Mouse (Mus musculus): Measurements from ENCODE around the gene Fzd5. TPM values are rescaled to one million over a fixed set of nuclear protein-coding genes. Genes with fewer than 3 reads are reported as not detected.

The Fzd5 gene
- total RNA-seq (2017), result 4.8 to 20.0 TPM (median 6.9 TPM) in 3 replicates

DNA sequence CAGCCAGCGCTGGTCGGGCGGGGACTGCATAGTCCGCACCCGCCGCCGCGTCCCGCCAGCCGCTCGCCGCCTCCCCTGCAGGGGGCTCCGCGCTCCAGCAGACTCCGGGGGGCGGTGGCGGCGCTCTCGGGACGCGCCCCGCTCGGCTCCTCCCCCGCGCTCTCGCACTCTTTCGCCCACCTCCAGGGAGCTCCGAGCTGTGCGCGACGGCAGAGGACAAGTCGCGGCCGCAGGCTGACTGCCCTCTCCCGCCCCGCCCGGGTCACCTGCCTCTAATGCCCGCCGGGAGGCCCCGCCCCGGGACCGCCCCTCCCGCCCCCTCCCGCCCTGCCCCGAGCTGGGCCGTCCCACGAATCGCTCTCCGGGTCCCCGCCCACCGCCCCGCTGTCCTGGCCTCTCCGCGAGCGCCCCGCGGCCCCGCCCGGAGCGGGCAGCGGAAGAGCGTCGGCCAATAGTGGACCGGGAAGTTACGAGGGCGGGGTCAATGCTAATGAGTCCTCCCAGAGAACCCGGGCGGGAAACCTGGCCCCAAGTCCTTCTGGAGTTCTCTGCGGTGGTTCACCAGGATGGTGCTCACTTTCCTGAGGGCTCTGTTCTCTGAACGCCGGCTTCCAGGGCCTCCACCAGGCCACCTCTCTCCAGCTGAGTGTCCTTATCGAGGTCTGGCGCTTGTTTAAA, at the start of gene Fzd5:
Gene Fzd5 (minus strand): TSS at position 250 of the 678 bp plus-strand sequence.
- ATAC-seq (replicated peaks; ENCODE audit: insufficient number of reproducible peaks, low FRiP score, low TSS enrichment, poor library complexity, severe bottlenecking), result peak; percentile 60

DNA sequence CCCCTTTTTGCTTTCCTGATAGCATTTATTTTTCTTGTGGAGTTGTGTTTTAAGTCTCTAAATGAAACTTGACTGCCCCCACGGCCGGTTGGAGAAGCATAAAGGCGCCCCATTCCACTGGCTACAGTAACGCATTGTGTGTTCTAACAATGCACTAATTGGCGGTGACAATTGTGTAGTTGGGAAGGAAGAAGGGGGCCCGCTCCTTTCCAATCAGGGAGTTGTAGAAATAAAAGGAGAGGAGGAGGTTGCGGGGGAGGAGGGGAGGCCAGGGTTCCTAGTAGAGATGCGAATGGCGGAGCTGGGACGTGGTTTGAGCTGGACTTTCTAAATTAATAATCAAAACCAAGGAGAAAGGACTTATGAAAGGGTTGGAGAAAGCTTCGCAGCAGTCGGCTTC, 42.3 kb upstream of the Fzd5 start:
- no peak for ATAC-seq (replicated peaks; ENCODE audit: insufficient number of reproducible peaks, low FRiP score, low TSS enrichment, poor library complexity, severe bottlenecking)

DNA sequence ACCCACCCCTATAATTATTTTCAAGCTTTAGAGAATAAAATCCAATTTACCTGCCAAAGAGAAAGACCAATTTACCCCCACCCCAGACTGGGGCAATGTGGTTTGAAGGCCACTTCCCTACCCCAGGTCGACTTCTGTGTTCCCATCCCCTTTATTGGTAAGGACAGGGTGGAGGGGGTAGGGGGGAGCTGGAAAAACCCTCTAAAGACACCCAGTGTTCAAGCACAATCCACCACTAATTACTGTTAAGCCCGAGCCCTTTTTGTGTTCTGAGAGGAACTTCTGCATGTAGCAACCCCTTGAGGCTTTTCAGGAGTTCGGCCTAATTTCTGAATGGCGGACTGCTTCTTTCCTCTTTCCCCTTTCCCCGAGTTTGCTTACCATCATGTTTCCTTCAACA, 41.9 kb upstream of the Fzd5 start:
- no peak for ATAC-seq (replicated peaks; ENCODE audit: insufficient number of reproducible peaks, low FRiP score, low TSS enrichment, poor library complexity, severe bottlenecking)

DNA sequence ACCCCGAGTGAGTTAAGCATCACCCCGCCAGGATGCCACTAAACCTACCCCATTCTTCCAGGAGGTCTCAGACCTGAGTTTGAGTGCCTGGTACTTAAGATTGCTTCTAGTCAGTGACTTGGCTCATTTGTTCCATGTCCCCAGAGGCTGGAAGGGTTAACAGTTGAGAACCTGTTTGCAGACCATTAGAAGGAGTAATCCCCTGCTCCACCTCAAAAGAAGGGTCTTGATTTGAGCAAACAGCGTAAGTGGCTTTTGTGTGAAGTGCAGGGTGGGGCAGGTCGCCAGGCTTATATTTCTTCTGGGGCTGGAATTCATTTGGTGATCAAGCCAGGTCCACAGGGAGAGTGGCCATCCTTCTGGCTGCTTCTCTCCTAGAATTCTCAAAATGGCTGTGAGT, 35.8 kb upstream of the Fzd5 start:
- ATAC-seq (replicated peaks; ENCODE audit: insufficient number of reproducible peaks, low FRiP score, low TSS enrichment, poor library complexity, severe bottlenecking), result no peak

DNA sequence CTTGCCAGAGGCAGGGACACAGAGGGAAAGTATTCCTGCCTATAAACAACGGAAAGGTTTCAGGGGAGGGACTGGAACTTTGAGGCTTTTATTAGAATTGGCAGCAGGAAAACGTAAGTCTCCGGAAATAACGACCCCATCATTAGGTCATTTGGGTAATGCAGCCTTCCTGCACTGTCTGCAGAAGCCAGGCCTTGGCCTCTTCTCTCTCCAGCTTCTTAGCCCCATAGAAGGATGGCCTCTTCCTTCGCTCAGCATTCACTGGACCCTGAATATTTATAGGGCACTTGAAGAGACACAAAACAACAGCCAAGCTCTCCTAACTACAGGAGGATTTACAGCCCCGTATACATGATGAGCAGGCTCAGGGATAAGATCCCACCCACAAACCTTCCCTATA, 32.6 kb upstream of the Fzd5 start:
- ATAC-seq (replicated peaks; ENCODE audit: insufficient number of reproducible peaks, low FRiP score, low TSS enrichment, poor library complexity, severe bottlenecking), result no peak

DNA sequence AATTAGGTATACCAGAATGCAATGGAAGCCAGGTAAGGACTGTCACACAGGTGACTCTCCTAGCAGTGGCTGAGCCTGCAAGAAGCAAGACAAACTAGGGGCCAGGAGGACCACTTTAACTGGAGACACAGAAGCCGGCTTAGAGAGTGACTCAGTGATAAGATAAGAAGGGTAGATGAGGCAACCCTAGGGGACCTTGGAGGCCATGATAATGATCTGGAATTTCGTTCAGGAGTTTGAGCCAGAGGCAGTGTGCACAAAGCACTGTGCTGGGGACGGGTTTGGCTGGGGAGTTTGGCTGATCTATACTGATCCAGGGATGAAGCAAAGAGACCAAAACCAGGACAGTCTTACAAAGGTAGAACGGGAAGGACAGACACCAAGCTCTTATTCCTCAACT, 24.1 kb upstream of the Fzd5 start:
- no peak for ATAC-seq (replicated peaks; ENCODE audit: insufficient number of reproducible peaks, low FRiP score, low TSS enrichment, poor library complexity, severe bottlenecking)

DNA sequence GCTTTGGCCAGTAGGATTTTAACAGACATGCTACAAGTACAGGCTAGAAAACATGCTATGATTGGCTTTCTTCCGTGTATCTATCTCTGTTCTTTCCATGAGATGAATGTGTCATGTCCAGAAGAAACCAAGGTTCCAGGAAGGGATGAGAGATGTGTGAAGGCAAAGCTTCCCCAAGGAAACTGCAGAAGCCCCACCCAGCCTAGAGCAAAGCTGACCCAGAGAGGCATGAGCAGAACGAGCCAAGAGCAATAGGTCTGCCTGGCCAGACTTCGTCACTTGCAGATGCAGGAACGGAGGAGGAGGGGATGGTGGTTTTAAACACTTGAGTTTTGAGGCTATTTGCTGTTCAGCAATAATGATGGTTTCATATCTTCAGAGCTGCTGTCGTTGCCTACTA, 20.2 kb upstream of the Fzd5 start:
- no peak for ATAC-seq (replicated peaks; ENCODE audit: insufficient number of reproducible peaks, low FRiP score, low TSS enrichment, poor library complexity, severe bottlenecking)

DNA sequence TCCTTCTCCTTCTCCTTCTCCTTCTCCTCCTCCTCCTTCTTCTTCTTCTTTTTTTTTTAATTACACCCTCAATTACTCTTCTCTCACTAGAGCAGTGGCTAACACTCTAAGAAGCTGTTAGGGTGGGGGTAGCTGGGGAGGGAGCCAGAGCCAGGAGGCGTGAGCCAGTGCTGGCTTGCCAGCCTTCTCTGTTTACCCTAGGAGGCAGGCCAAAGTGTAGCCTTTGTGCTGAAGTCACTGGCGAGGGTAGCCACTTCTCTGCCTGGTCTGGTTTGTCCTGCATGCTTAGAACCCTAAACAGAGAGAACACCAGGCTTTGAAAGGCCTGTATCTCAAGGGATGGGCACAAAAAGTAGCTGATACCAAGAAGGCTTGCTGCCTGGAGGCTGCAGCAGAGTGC, 19.7 kb upstream of the Fzd5 start:
- no peak for ATAC-seq (replicated peaks; ENCODE audit: insufficient number of reproducible peaks, low FRiP score, low TSS enrichment, poor library complexity, severe bottlenecking)

DNA sequence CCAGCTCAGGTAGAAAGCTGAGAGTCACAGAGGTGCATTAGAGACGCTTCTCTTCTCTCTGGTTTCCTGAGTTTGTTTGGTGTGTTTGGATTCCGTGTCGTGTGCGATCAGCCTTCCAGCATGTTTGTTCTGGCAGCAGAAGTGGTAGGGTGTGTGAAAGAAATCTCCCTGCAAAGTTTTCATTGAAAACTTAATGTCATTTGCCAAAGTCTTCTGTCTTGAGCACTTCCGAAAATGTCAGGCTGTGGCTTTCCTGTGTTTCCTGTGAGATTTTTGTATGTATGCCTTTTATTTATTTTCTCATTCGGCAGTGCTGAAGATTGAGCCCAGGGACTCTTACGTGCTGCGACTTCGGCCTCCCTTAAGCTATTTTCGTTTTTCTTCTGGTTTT, 19.1 kb upstream of the Fzd5 start:
- no peak for ATAC-seq (replicated peaks; ENCODE audit: insufficient number of reproducible peaks, low FRiP score, low TSS enrichment, poor library complexity, severe bottlenecking)

DNA sequence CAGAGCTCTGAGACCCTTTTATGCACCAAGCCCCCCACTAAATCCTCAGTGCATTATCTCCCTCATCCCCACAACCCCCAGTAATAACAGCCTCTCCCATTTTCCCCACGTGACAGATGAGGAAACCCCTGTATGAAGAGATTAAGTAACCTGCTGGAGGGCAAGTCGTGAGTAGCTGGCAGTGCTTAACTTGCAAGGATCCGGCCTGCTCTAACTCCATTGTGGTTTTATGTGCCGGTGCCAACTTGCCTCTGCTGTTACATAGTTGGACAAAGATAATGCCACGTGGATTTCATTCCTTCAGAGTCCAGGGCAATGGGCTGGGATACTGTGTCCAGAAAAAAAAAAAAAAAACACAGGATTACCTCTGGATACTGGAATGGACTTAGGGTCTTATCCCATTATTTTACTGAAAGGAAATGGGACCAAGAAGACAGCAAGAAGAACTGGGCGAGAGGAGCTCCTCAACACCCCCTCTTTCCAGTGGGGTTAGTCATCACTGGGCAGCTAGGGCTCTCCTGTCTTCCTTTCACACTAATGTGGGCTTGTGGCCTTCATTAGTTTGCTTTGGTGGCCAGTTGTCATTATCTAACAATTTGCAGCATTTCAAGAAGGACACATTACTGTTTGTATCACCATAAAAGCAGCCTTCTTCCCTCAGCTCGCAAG, 18.6 kb upstream of the Fzd5 start:
- ATAC-seq (replicated peaks; ENCODE audit: insufficient number of reproducible peaks, low FRiP score, low TSS enrichment, poor library complexity, severe bottlenecking), result no peak

DNA sequence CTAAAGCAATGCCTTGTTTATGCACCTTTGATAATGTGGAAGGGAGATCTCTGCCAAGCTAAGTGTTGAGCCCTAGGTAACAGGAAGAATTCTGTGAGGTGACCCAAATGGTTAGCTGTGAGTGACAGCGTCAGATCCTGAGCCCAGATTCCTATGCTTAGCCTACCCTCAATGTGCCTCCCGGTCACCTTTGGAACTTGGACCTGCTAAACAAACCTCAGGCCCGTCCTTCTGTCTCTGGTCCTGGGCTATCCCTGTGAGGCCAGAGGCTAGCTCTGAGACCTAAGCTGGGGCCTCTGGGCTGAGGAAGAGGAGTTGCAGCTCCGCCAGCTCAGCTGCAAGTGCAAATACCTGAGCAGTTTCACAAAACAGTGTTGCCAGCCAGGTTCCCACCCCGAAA, 17.1 kb upstream of the Fzd5 start:
- ATAC-seq (replicated peaks; ENCODE audit: insufficient number of reproducible peaks, low FRiP score, low TSS enrichment, poor library complexity, severe bottlenecking), result no peak

DNA sequence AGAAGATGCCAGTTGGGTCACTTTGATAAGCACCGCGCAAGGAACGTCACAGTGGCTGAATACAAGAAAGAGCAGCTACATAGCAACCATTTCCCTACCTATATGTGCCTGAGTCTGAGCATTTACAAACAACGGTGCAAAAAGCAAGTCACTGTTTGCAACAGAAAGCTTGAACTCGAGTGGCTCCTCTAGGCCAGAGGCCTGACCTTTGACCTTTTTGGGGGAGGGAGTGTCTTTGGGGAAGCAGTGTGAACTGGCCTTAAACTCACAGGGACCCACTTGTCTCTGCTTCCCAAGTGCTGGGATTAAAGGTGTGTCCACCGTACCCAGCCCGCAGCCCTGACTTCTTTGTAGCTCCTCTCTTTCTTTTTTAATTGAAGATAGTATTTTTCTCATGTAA, 16.1 kb upstream of the Fzd5 start:
- no peak for ATAC-seq (replicated peaks; ENCODE audit: insufficient number of reproducible peaks, low FRiP score, low TSS enrichment, poor library complexity, severe bottlenecking)

DNA sequence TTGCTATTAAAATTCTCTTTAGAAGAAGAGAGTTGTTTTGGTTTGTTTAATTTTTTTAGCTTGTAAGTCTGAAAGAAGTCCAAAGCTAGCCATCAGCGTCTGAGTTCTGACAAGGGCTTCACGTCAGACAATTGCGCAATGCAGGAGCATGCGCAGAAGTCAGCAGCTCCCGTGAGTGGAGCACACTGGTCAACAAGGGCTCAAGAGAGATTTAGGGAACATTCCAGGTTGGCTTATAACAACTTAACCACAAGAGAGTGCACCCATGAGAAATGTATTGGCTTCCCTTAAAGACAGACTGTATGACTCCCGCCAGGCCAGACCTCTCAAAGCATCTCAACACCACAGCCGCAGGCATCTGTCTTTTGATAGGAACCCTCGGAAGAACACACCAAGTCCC, 15.6 kb upstream of the Fzd5 start:
- 0 out of 2 replicates have a peak, but pooled peaks have one; percentile 33 for ATAC-seq (replicated peaks; ENCODE audit: insufficient number of reproducible peaks, low FRiP score, low TSS enrichment, poor library complexity, severe bottlenecking)

DNA sequence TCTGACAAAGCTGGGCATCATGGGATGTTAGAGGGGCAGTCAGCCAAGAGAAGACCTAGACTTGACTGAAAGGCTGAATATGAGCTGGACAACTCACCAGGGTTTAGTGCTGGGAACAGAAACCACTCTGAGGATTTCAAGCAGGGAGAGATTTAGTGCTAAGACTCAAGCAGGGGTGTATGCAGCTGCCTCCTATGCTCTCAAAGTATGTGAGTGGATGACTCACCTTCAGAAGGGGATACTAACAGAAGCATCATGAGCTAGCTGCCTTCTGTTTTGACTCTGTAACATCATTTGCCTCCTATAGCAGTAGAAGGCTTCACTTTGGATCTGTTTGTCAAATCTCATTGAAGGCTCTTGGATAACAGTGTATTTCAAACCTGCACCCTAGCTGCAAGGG, 7.1 kb upstream of the Fzd5 start:
- no peak for ATAC-seq (replicated peaks; ENCODE audit: insufficient number of reproducible peaks, low FRiP score, low TSS enrichment, poor library complexity, severe bottlenecking)

DNA sequence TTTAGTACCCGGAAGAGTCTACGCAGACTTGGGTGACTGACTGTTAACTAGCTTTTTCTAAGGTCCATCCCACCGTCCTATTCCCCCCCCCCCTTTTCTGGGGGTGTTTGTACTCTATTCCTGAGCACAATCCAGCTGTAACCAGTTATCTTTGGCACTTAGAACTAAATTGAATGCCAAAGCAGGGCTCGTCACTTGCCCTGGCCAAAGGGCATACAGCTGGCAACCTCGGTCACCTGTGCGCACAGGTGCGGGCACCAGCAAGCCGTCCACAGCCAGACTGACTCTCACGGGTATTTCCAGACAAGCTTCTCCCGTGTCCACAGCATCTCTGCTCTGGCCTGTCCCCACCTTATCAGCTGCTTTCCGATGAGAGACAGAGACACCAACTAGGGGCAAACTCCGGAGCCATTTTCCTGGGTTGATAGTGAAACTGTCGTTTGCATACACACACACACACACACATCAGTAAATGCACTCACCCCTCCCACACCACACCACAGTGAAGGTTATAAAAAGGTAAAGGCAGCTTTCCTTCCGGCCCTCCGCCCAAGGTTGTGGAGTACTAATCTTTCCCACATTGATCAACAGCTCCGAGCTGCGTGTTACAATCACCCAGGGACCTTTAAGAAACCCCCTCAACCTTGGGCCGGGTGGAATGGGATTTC, 5.3 kb upstream of the Fzd5 start:
- no peak for ATAC-seq (replicated peaks; ENCODE audit: insufficient number of reproducible peaks, low FRiP score, low TSS enrichment, poor library complexity, severe bottlenecking)

DNA sequence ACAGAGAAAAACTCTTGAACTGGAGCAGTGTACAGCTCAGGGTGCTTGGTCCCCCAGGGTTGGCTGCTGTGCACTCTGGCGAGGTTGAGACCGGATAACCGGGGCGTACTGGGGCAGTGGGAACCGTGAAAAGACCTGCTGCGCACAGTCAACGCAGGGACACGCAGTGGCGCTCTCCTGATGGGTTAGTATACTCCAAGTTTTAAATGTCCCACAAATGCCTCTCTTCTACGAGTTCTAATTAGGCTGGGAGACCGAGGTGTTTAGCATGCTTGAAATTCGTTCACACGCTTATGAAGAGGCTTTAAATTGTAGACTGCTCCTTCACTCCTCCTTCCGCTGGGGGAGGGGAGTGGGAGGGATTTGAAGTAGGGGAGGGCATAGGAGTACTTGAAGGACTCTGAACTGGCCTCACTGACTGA, 1.1 kb upstream of the Fzd5 start:
- no peak for ATAC-seq (replicated peaks; ENCODE audit: insufficient number of reproducible peaks, low FRiP score, low TSS enrichment, poor library complexity, severe bottlenecking)

DNA sequence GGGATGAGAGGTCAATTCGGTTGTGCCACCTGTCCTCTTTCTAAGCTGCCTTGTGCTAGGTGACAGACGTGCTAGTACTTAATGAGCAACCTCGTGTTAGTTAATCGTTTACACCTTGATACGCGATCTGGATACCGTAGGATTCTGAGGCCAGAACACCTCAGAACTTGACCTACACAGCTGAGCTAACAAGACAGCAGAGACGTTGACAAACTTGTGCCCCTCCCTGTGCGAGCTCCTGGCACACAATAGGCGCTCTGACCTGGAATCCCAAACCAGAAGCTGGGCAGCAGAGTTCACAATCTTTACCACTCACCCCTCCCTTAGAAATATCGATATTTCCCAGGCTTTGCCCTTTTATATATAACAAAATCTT, 617 bp upstream of the Fzd5 start:
- ATAC-seq (replicated peaks; ENCODE audit: insufficient number of reproducible peaks, low FRiP score, low TSS enrichment, poor library complexity, severe bottlenecking), result 0 out of 2 replicates have a peak, but pooled peaks have one; percentile 8

DNA sequence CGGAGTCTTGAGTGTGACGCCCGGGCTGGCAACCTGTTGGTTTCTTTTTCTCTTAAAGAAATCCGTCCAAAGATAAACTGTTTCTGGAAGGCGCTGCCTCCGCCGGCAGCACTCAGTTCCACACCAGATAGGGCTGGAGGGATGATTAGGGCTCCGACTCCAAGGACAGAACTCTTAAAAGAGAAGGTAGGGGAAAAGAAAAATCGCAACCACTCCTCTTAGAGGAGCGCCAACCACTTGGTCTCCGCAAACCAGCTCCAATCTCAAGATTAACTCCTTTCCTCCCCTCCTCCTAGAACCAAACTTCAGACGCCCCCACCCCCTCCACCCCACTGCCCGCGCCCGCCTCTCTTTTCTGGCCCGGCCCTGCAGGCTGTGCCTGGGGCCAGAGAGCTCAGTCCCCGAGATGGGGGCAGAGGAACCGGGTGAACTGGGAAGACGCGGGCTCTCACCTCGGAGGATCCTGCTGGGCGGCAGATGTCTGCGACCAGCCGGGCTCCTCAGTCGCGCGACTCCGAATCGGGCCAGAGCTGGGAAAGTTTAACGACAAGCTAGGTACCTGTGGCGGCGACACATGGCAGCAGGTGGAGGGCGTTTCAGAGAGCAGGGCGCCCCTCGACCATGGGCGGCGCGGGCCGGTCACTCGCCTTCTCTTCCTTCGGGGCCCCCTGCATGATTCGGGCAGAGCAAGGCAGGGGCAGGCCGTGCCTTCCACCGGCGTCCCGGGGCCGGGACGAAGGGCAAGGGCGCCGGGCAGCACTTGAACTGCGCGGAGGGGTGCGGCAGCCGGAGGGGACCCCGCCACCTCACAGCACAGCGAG, 660 bp downstream of the Fzd5 start:
- ATAC-seq (replicated peaks; ENCODE audit: insufficient number of reproducible peaks, low FRiP score, low TSS enrichment, poor library complexity, severe bottlenecking), result no peak

Measured in monocyte, adult 5-6 weeks (primary cell).